Mouse (Mus musculus) intestine, embryonic 14.5 days (tissue): ENCODE data around the gene Elfn2. TPM values are rescaled to one million over a fixed set of nuclear protein-coding genes. Genes with fewer than 3 reads are reported as not detected.

ENCODE experiments used
- ATAC-seq: fragments of 200-750 bp; cut with Nextera tagmentation; replicated peaks from 2 replicates; pipeline ENCODE4 v1.8.0; 2017; ENCODE audit warnings: low read depth, moderate number of reproducible peaks, moderate TSS enrichment, moderate library complexity; ENCODE audit not compliant: low FRiP score, low TSS enrichment
- DNase-seq: peaks from one replicate; pipeline ENCODE4 v3.0.0-alpha.2; 2018; ENCODE audit warnings: low spot score
- H3K27ac ChIP-seq: fragments of 300-500 bp; sonication (generic); 2 replicates; pipeline ENCODE4 v1.5.1; 2014; ENCODE audit warnings: low read depth, mild to moderate bottlenecking, control low read depth
- H3K27me3 ChIP-seq: fragments of 300-500 bp; sonication (generic); replicated peaks from 2 replicates; pipeline ENCODE4 v1.6.1; 2014; ENCODE audit warnings: low read length, control low read depth; ENCODE audit not compliant: control insufficient read depth, insufficient read depth
- H3K36me3 ChIP-seq: fragments of 300-500 bp; sonication (generic); 2 replicates; pipeline ENCODE4 v1.6.1; 2014; ENCODE audit warnings: low read length, control low read depth; ENCODE audit not compliant: control insufficient read depth, insufficient read depth
- H3K4me1 ChIP-seq: fragments of 300-500 bp; sonication (generic); replicated peaks from 2 replicates; pipeline ENCODE4 v1.6.1; 2014; ENCODE audit warnings: low read length, control low read depth, mixed read lengths; ENCODE audit not compliant: control insufficient read depth, insufficient read depth
- H3K4me2 ChIP-seq: fragments of 300-500 bp; sonication (generic); 2 replicates; pipeline ENCODE4 v1.6.1; 2014; ENCODE audit warnings: low read length
- H3K4me3 ChIP-seq: fragments of 300-500 bp; sonication (generic); 2 replicates; pipeline ENCODE4 v1.5.1; 2014; ENCODE audit warnings: low read depth, low read length, control low read depth, mixed read lengths
- H3K9ac ChIP-seq: fragments of 300-500 bp; sonication (generic); 2 replicates; pipeline ENCODE4 v1.6.1; 2014; ENCODE audit warnings: mild to moderate bottlenecking, low read length
- H3K9me3 ChIP-seq: fragments of 300-500 bp; sonication (generic); 2 replicates; pipeline ENCODE4 v1.6.1; 2016; ENCODE audit warnings: low read length, control low read depth; ENCODE audit not compliant: control insufficient read depth
- WGBS: fragments of 180-500 bp; shearing (Covaris S2); extraction: QIAGEN DNeasy Blood & Tissue Kit; methylation state at CpG from one replicate; pipeline ENCODE4 v1.1.7; 2014; 5-methylcytosine and 5-hydroxymethylcytosine counted together
- polyA plus RNA-seq: library from polyadenylated mRNA; unstranded; fragments of >200 nt; fragmentation: Nextera tagmentation; extraction: Ambion mirVana; gene quantifications from 2 replicates; pipeline ENCODE4 v1.2.1, GENCODE M21; 2014

Gene Elfn2
- polyA plus RNA-seq, 1 experiment from 2014 or later: 0.03 TPM

DNA sequence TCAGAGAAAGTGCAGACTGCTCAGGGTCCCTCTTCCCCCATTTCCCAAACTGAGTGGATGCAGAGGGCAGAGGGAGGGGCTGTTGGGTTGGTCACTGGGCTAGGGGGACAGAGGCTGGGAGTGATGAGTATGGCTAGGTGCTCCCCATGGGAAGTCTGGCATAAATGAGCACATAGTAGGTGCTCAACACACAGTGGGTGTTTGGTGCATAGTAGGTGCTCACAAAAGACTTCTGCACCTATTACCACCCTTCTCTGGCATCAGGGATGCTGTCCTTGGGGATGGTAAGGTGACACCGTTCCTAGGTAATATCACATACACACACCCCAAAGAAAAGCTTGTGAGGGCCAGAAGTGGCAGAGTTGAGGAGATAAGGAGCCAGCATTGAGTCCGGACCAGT, 18.2 kb downstream of the Elfn2 start:
- H3K9me3 ChIP-seq: no peaks in the 10 kb centered on the region
- no peaks in the 10 kb centered on the region for H3K36me3 ChIP-seq
- H3K4me2 ChIP-seq: no peak overlapping the region
- no peak overlapping the region for H3K4me3 ChIP-seq
- 75% methylated on average over 2 of the region's 2 CpGs for WGBS
- no peak for DNase-seq
- 0 out of 2 replicates have a peak, but pooled peaks cover 2% of the 10 kb centered on the region for H3K27me3 ChIP-seq
- H3K4me1 ChIP-seq: no peaks in the 10 kb centered on the region
- ATAC-seq: no peak
- no peak overlapping the region for H3K9ac ChIP-seq
- H3K27ac ChIP-seq: no peak overlapping the region

DNA sequence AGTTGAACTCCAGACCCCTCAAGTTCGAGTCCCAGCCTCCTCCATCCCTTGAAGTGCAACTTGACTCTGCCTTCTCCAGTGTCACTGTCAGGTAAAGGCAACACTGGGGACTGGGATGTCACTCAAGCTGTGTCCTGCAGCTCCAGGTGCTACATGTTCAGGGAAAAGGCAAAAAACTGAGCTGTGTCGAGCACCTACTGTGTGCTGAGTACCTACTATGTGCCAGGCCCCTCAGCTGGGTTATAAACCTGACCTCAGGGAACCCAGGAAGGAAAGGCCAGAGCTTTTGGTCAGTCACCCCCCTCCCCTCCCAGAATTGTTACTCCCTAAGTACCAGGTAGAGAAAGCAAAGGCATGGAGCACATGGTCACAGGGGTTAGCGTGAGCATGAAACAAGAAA, 19.1 kb downstream of the Elfn2 start:
- Histone ChIP-seq H3K9ac (no peak overlapping the region), H3K4me2 (no peak overlapping the region), H3K36me3 (no peaks in the 10 kb centered on the region), H3K27me3 (0 out of 2 replicates have a peak, but pooled peaks cover 2% of the 10 kb centered on the region), H3K27ac (no peak overlapping the region), H3K4me3 (no peak overlapping the region), H3K4me1 (no peaks in the 10 kb centered on the region), H3K9me3 (no peaks in the 10 kb centered on the region)
- 63% methylated on average over 3 of the region's 3 CpGs for whole genome bisulfite sequencing
- no peak for DNase-seq
- ATAC-seq: no peak

DNA sequence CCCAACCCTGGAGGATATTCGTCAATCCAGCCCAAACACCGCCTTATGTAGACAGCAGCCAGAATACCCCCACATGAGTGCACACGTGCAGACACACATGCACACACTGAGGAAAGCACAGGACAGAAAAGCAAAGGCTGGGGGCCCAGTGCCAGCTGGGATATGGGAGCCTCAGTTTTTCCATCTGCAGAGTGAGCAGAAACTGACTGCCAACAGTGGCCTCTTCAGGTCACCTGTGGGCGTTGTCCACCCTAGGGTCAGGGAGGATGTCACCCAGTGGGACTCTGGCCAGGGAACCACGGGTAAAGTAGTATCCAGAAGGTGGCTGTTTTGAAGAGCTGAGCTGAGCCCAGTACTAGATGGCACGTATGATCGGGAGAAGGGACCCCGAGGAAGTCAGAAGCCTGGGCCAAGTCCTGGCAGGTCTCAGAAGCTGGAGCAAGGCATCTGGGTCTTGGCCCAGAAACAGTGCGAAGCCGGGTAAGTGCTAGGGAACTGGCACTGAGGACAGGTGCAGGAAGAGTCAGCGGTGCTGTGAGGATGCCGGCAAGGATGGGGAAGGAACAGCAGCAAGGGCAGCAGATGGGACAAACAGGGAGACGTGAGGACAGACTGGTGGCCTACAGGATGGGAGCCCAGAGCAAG, 20.0 kb downstream of the Elfn2 start:
- H3K4me1 ChIP-seq: no peaks in the 10 kb centered on the region
- H3K4me3 ChIP-seq: no peak overlapping the region
- H3K36me3 ChIP-seq: no peaks in the 10 kb centered on the region
- no peak overlapping the region for H3K4me2 ChIP-seq
- H3K27me3 ChIP-seq: 0 out of 2 replicates have a peak, but pooled peaks cover 2% of the 10 kb centered on the region
- no peak overlapping the region for H3K9ac ChIP-seq
- H3K27ac ChIP-seq: no peak overlapping the region
- no peaks in the 10 kb centered on the region for H3K9me3 ChIP-seq
- DNase-seq (no peak), ATAC-seq (no peak)
- 75% methylated on average over 13 of the region's 13 CpGs for WGBS

DNA sequence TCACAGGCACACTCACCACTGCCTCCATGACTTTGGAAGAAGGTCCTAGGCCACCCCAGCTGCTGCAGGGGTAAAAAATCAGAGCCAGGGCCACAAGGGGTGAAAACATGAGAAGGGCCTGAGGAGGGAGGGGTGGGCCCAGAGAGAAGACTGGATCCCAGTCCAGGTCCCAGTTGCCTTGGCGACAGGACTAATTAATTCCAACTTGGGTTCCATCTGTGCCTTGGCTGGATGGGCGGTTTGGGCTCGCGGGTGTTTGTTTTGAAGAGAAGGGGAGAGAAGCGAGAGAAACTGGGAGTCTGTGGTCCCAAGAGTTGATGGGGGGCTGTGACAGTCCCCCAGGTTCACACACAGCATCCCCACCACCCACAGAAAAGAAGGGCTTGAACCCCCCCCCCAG, 20.5 kb downstream of the Elfn2 start:
- ATAC-seq: no peak

DNA sequence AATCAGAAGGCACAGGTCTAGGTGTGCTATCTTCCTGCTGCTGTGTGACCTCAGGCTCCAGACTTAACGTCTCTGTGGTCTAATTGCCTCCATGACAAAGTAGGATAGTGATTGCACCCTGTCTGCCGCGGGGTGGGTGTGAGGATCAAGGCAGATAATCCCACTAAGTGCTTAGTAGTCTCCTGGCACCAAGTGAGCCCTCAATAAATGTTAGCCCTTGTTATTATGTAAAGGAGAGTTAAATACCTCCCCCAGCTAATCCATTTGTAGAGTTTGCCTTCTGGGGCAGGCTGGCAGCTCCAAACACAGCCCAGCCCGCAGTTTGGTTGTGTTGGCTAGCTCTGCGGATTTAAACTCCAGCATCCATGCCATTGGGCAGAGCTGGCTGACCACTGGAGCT, 22.8 kb downstream of the Elfn2 start:
- no peaks in the 10 kb centered on the region for H3K36me3 ChIP-seq
- no peak overlapping the region for H3K4me3 ChIP-seq
- WGBS: 20% methylated on average over 5 of the region's 5 CpGs
- no peak overlapping the region for H3K9ac ChIP-seq
- H3K4me1 ChIP-seq: no peaks in the 10 kb centered on the region
- no peak overlapping the region for H3K4me2 ChIP-seq
- no peak overlapping the region for H3K27ac ChIP-seq
- no peaks in the 10 kb centered on the region for H3K9me3 ChIP-seq
- ATAC-seq: no peak
- DNase-seq: no peak
- H3K27me3 ChIP-seq: 0 out of 2 replicates have a peak, but pooled peaks cover 2% of the 10 kb centered on the region

More for the DNA sequence above, 20.5 kb downstream of the Elfn2 start:
- WGBS: 56% methylated on average over 5 of the region's 5 CpGs
- 0 out of 2 replicates have a peak, but pooled peaks cover 2% of the 10 kb centered on the region for H3K27me3 ChIP-seq
- H3K36me3 ChIP-seq: no peaks in the 10 kb centered on the region
- H3K27ac ChIP-seq: no peak overlapping the region
- H3K9me3 ChIP-seq: no peaks in the 10 kb centered on the region
- DNase-seq: no peak
- no peak overlapping the region for H3K4me2 ChIP-seq
- H3K9ac ChIP-seq: no peak overlapping the region
- H3K4me3 ChIP-seq: no peak overlapping the region
- H3K4me1 ChIP-seq: no peaks in the 10 kb centered on the region

DNA sequence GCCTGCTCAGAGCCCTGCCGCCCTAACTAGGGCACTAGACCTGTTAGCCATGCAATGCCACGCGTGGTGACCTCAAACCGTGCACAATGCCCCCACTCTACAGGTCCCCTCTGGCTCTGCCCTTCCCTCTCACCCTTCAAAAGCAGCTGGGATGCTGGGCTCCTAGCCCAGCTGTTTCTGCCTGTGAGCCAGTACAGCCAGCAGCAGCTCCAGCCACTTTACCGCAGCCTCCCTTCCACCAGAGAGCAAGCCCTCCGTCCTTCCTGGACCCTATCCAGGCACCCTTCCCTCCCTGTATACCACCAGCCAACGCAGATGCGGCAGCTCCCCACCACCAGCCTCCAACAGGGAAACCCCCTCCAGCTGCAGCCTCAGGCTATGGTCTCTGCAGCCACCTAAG, 26.1 kb downstream of the Elfn2 start:
- H3K4me1 ChIP-seq: no peaks in the 10 kb centered on the region
- no peak overlapping the region for H3K27ac ChIP-seq
- no peaks in the 10 kb centered on the region for H3K36me3 ChIP-seq
- no peaks in the 10 kb centered on the region for H3K9me3 ChIP-seq
- H3K27me3 ChIP-seq: no peaks in the 10 kb centered on the region
- no peak overlapping the region for H3K4me2 ChIP-seq
- no peak overlapping the region for H3K4me3 ChIP-seq
- DNase-seq (no peak), ATAC-seq (no peak)
- WGBS: 66% methylated on average over 8 of the region's 8 CpGs
- no peak overlapping the region for H3K9ac ChIP-seq

DNA sequence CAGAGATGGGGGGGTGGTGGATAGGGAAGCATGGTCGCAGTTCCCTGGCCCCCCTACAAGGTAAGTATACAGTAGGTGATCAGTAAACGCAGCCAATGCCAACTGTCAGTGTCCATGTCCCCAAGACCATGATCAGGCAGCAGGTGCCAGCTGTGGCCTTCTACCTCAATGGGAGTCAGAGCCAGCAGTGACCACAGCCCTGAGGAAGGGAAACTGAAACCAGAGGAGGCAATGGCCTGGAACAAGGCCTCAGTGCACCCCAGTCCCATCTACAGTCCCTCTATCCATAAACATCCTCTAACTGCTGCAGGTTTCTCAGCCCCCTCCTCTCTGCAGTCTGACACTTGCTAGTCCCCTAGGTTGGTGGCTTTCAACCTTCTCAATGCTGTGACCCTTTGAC, 27.9 kb downstream of the Elfn2 start:
- WGBS: 81% methylated on average over 2 of the region's 2 CpGs
- ATAC-seq: no peak

DNA sequence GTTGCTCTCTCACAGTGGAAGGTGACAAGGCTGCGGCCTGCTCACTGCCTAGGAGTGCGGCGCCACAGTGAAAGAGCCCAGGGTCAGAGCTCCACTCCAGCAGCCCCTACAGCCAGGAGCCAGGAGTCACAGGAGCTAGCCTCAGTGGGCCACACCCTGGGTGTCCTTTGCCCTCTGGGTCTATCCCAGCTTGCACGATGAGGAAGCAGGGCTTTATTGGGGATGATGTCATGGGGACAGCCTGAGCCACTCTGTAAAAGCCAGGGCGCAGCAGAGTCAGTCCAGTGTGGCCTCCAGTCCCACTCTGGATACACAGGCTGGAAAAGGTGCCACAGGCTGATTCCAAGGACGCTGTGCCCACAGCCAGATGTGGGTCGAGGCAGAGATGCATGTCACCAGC, 31.7 kb downstream of the Elfn2 start:
- DNase-seq (peak; percentile 71), ATAC-seq (peak; percentile 82)
- Histone ChIP-seq H3K9me3 (no peaks in the 10 kb centered on the region), H3K4me3 (no peak overlapping the region), H3K27me3 (0 out of 2 replicates have a peak, but pooled peaks cover 2% of the 10 kb centered on the region), H3K27ac (no peak overlapping the region), H3K4me2 (no peak overlapping the region), H3K4me1 (no peaks in the 10 kb centered on the region), H3K36me3 (no peaks in the 10 kb centered on the region), H3K9ac (no peak overlapping the region)
- WGBS: 63% methylated on average over 7 of the region's 7 CpGs

More for the DNA sequence above, 27.9 kb downstream of the Elfn2 start:
- Histone ChIP-seq H3K27me3 (no peaks in the 10 kb centered on the region), H3K27ac (no peak overlapping the region), H3K4me2 (no peak overlapping the region), H3K36me3 (no peaks in the 10 kb centered on the region), H3K4me1 (no peaks in the 10 kb centered on the region), H3K9me3 (no peaks in the 10 kb centered on the region), H3K9ac (no peak overlapping the region), H3K4me3 (no peak overlapping the region)
- no peak for DNase-seq

DNA sequence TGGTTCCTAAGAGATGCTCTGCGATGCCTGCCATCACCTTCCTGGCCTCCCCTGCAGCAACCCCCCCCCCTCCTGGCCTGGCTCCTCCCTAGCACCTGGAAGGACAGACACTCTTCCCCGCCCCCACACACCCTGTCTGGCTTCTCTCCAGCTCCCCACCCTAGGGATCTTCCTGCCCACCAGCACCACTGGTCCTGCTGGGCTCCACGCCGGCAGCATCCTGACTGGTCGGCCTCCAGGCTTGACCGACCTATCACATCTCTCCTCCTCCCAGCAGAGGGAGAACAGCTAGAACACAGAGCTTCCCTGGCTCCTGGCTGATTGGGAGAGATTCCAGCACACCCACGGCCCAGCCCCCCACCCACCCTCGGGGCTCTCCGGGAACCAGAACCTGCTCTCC, 34.5 kb downstream of the Elfn2 start:
- Histone ChIP-seq H3K9me3 (no peaks in the 10 kb centered on the region), H3K4me2 (no peak overlapping the region), H3K27ac (no peak overlapping the region), H3K4me3 (no peak overlapping the region), H3K27me3 (0 out of 2 replicates have a peak, but pooled peaks cover 2% of the 10 kb centered on the region), H3K4me1 (no peaks in the 10 kb centered on the region), H3K9ac (no peak overlapping the region), H3K36me3 (no peaks in the 10 kb centered on the region)
- WGBS: 5% methylated on average over 9 of the region's 9 CpGs
- DNase-seq (no peak), ATAC-seq (0 out of 2 replicates have a peak, but pooled peaks have one; percentile 34)
